Mouse (Mus musculus): ENCODE measurements around the gene Dennd1b. TPM values are rescaled to one million over a fixed set of nuclear protein-coding genes. Genes with fewer than 3 reads are reported as not detected.

Dennd1b gene
- polyA plus RNA-seq, 1 experiment = 7.3 TPM

DNA sequence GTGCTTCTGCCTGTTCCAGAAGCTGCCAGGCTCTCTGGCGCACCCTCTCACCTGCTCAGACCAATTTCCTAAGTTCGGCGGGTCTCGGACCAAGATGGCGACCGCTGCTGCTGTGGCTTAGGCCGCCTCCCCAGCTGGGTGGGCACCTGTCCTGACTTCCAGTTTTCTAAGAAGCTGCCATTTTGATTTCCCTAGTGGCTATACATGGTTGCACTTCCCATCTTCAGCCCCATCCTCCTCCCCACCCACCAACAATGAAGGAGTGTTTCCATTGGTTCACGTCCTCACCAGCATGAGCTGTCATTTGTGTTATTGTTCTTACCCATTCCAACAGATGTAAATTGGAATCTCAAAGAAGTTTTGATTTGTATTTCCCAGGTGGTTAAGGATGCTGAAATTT lies 159.4 kb downstream of the Dennd1b start:
- Histone ChIP-seq H3K4me3 (replicated peaks; ENCODE audit: extremely low read depth, low read depth, low read length) (no peak overlapping the region), H3K4me1 (ENCODE audit: control insufficient read depth, insufficient read depth, low read length) (no peaks in the 10 kb centered on the region)
- no peak for TF ChIP-seq POLR2A (IDR thresholded peaks at IDR 0.05; ENCODE audit: borderline replicate concordance, extremely low read depth, low read depth, low read length)
- whole genome bisulfite sequencing = 98% methylated on average over 8 of the region's 8 CpGs
- no peak for DNase-seq

DNA sequence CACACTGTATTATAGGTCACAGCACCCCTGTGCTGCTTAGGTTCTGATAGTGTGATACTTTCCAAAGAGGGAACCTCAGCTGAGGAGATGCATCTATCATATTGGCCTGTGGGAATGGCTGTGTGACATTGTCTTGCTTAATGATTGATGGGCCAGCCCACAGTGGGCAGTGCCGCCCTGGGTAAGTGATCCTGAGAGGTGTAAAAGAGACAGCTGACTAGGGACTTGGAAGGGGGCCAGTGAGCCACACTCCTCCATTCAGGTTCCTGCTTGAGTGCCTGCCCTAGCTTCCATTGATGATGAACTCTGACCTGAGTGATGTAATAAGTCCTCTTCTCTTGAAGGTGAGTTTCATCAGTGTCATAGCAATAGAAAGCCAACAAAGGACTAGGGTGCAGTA lies 176.4 kb downstream of the Dennd1b start:
- DNase-seq = no peak
- TF ChIP-seq POLR2A (IDR thresholded peaks at IDR 0.05; ENCODE audit: borderline replicate concordance, extremely low read depth, low read depth, low read length) (no peak), CTCF (IDR thresholded peaks at IDR 0.05; ENCODE audit: insufficient read depth, low read length) (no peak)
- WGBS = 77% methylated on average over 1 of the region's 1 CpGs
- no peaks in the 10 kb centered on the region for H3K4me1 ChIP-seq (ENCODE audit: control insufficient read depth, insufficient read depth, low read length)
- no peak overlapping the region for H3K4me3 ChIP-seq (replicated peaks; ENCODE audit: extremely low read depth, low read depth, low read length)

DNA sequence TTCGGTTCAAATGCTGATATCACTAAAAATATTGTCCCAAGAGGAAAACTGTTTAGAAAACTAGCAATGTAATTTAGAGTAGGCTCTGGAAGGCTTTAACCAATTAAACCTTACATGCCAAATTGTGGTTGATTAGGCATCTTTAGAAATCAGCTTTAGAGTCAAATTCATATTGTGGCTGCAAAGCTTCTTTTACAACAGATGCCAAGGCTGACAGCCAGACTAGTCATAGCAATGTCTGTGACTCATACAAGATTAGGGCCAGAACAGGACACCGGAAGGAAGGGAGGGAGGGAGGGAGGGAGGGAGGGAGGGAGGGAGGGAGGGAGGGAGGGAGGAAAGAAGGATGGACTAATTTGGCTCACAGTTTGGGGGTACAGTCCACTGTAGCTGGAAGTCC lies 182.3 kb downstream of the Dennd1b start:
- TF ChIP-seq POLR2A (IDR thresholded peaks at IDR 0.05; ENCODE audit: borderline replicate concordance, extremely low read depth, low read depth, low read length) = no peak
- no peak for TF ChIP-seq CTCF (IDR thresholded peaks at IDR 0.05; ENCODE audit: insufficient read depth, low read length)
- no peaks in the 10 kb centered on the region for H3K4me1 ChIP-seq (ENCODE audit: control insufficient read depth, insufficient read depth, low read length)
- WGBS = 89% methylated on average over 2 of the region's 2 CpGs
- no peak overlapping the region for H3K4me3 ChIP-seq (replicated peaks; ENCODE audit: extremely low read depth, low read depth, low read length)
- DNase-seq = no peak

DNA sequence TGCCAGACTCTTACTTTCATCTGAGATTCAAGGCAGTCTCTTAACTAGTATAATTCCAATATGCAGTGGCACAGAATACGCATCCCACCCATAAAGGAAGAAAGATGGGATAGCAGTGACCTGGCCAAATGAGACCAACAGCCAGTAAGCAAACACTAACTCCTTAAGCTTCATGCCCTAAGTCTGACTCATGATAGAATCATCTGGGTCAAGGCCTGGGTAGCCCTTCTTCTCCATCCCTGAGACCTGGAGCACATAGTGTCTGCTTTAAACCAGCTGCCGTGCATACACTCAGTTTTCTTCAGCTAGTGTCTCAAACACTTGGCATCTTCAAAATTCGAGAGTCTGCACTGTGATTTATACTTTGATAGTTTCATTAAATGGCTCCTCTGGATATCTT lies 183.1 kb downstream of the Dennd1b start:
- 93% methylated on average over 3 of the region's 3 CpGs for WGBS
- no peaks in the 10 kb centered on the region for H3K4me1 ChIP-seq (ENCODE audit: control insufficient read depth, insufficient read depth, low read length)
- no peak for DNase-seq
- no peak overlapping the region for H3K4me3 ChIP-seq (replicated peaks; ENCODE audit: extremely low read depth, low read depth, low read length)
- TF ChIP-seq POLR2A (IDR thresholded peaks at IDR 0.05; ENCODE audit: borderline replicate concordance, extremely low read depth, low read depth, low read length) (no peak), CTCF (IDR thresholded peaks at IDR 0.05; ENCODE audit: insufficient read depth, low read length) (no peak)

DNA sequence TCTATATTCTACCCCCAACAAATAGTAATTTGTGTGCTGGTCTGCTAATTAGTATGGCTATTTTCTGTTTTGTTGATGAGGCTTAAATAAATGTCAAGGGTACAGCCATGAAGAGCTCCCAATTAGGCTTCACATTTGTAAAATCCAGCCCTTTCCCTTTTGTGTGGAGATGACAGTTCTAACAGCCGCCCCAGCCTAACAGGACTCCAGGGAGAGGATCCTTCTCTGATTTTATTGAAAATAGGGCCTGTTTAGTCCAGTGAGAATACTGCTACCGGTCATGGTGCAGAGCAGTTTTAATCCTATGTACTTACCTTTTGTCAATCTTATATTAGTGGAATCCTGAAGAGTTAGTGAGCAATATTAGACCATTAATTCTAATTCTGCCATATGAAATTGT lies 189.8 kb downstream of the Dennd1b start:
- no peak overlapping the region for H3K4me3 ChIP-seq (replicated peaks; ENCODE audit: extremely low read depth, low read depth, low read length)
- DNase-seq = no peak
- 94% methylated on average over 2 of the region's 2 CpGs for WGBS
- no peaks in the 10 kb centered on the region; the same call in 1 of the 2 replicates for H3K4me1 ChIP-seq (ENCODE audit: control insufficient read depth, insufficient read depth, low read length)
- TF ChIP-seq CTCF (IDR thresholded peaks at IDR 0.05; ENCODE audit: insufficient read depth, low read length) (no peak), POLR2A (IDR thresholded peaks at IDR 0.05; ENCODE audit: borderline replicate concordance, extremely low read depth, low read depth, low read length) (no peak)

DNA sequence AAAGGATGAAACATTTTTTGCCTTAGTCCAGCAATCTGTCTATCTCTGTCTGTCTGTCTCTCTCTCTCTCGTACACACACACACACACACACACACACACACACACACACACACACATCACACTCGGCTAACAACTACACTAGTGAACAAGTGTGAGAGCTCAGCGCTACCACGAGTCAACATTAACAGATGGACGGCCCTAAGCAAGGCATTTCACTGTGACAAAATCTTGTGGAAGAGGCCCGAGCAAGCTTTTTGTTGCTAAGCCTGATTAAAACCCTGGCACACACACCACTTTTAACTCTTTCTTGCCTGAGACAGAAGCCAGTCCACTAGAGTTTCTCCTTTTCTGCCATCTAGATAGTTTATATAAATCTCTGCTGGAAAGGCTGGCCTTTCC lies 190.3 kb downstream of the Dennd1b start:
- WGBS = 71% methylated on average over 6 of the region's 6 CpGs
- Histone ChIP-seq H3K4me1 (ENCODE audit: control insufficient read depth, insufficient read depth, low read length) (no peaks in the 10 kb centered on the region; the same call in 1 of the 2 replicates), H3K4me3 (replicated peaks; ENCODE audit: extremely low read depth, low read depth, low read length) (no peak overlapping the region)
- no peak for DNase-seq
- TF ChIP-seq POLR2A (IDR thresholded peaks at IDR 0.05; ENCODE audit: borderline replicate concordance, extremely low read depth, low read depth, low read length) (no peak), CTCF (IDR thresholded peaks at IDR 0.05; ENCODE audit: insufficient read depth, low read length) (no peak)

DNA sequence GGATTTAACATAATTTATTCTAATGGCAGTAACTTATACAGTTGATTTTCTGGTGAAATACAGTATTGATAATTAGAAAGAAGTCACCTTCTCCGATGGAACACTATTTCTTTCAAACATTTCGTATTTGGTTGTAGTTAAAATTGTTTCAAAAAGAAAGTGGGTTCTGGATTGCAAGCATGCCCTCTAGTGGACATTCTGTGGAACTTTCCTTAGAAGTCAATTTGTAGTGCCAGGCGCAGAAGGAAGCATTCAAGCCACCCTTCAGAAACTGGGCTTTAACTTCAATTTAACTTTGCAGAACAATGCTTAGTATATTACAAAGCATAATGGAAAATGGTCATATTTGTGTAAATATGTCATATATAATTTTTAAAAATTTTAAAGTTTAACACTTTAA lies 193.2 kb downstream of the Dennd1b start:
- DNase-seq = no peak
- TF ChIP-seq CTCF (IDR thresholded peaks at IDR 0.05; ENCODE audit: insufficient read depth, low read length) = peak; percentile 49; the same call in 1 of the 2 replicates
- TF ChIP-seq POLR2A (IDR thresholded peaks at IDR 0.05; ENCODE audit: borderline replicate concordance, extremely low read depth, low read depth, low read length) = no peak
- Histone ChIP-seq H3K4me3 (replicated peaks; ENCODE audit: extremely low read depth, low read depth, low read length) (peak overlapping the region; percentile 23), H3K4me1 (ENCODE audit: control insufficient read depth, insufficient read depth, low read length) (no peaks in the 10 kb centered on the region; the same call in 1 of the 2 replicates)
- 13% methylated on average over 3 of the region's 3 CpGs for WGBS

DNA sequence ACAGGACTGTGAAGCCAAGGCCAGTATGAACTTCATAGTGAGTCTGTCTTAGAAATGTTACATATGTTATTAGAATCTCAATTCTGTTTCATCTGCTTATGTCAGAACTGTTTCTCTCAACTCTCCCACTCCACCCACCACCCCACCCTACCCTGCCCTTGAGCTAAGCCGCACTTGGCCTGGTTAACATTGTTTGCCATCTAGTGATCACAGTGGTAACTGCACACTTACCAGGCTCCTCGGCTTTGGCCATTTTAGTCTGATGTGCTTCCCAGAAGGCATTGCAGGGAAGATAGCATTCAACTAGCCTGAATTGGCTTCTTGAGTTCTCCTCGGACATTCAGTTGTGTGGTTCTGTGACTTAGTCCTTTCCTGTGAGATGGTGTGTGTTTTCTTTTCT lies 198.4 kb downstream of the Dennd1b start:
- 47% methylated on average over 3 of the region's 3 CpGs for WGBS

DNA sequence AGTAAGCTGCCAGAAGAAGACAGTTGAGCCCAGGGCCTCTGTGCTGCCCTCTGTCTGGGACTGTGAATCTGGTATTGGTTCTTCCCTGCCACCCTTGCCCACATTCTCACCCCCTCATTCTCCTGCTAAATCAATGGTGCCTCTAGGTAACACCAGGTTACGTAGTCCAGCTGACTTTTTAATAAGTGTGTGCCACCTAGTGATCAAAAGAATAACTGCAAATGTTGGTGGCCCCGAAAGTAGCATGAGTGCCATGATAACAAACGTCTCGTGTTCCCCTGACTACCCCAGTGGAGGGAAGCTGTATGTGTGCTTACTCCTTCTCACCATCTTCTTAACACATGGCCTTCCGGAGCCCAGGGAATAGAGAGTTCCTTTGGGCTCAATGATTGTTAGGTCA lies 199.6 kb downstream of the Dennd1b start:
- 38% methylated on average over 5 of the region's 5 CpGs for WGBS
- Histone ChIP-seq H3K4me3 (replicated peaks; ENCODE audit: extremely low read depth, low read depth, low read length) (no peak overlapping the region), H3K4me1 (ENCODE audit: control insufficient read depth, insufficient read depth, low read length) (no peaks in the 10 kb centered on the region; the same call in 1 of the 2 replicates)
- TF ChIP-seq CTCF (IDR thresholded peaks at IDR 0.05; ENCODE audit: insufficient read depth, low read length) = no peak
- no peak for TF ChIP-seq POLR2A (IDR thresholded peaks at IDR 0.05; ENCODE audit: borderline replicate concordance, extremely low read depth, low read depth, low read length)
- DNase-seq = no peak

More for the DNA sequence above, 198.4 kb downstream of the Dennd1b start:
- DNase-seq = no peak
- Histone ChIP-seq H3K4me1 (ENCODE audit: control insufficient read depth, insufficient read depth, low read length) (no peaks in the 10 kb centered on the region; the same call in 1 of the 2 replicates), H3K4me3 (replicated peaks; ENCODE audit: extremely low read depth, low read depth, low read length) (no peak overlapping the region)
- no peak for TF ChIP-seq POLR2A (IDR thresholded peaks at IDR 0.05; ENCODE audit: borderline replicate concordance, extremely low read depth, low read depth, low read length)
- TF ChIP-seq CTCF (IDR thresholded peaks at IDR 0.05; ENCODE audit: insufficient read depth, low read length) = no peak; the same call in 1 of the 2 replicates

DNA sequence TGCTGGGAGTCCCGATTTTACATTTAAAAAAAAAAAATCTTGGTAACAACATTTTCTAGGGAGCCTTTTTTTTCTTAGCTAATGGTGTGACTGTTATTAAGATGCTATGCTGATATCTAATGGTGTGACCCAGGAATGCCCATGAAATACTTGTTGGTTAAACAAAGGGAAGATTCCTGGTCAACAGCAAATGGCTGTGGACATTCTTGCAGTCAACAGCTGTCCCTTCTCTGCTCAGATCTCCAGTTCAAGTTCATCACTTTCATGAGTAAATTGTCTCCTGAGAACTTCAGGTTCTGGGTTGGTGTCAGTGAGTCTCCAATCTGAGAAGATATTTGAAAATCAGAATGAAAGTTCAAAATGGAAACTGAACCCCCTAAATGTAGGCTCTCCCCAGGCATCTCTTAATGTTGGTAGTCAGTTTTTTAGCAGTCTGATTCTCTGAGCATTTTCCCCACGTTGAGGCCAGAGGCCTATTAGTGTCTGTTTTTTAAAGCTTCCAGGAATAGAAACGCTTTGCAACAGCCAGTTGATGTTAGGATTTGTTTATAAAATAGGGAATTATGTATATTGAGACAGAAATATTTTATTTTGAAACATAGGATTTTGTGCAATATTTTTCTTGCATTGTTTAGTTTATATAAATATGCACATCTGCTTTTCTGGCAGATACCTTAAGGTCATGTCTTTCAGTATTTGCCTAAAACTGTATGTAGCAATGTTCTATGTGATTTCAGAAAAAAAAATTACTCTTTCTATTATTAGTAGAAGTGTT lies 211.0 kb downstream of the Dennd1b start:
- Histone ChIP-seq H3K4me1 (ENCODE audit: control insufficient read depth, insufficient read depth, low read length) (no peaks in the 10 kb centered on the region), H3K4me3 (replicated peaks; ENCODE audit: extremely low read depth, low read depth, low read length) (no peak overlapping the region)
- TF ChIP-seq CTCF (IDR thresholded peaks at IDR 0.05; ENCODE audit: insufficient read depth, low read length) (no peak), POLR2A (IDR thresholded peaks at IDR 0.05; ENCODE audit: borderline replicate concordance, extremely low read depth, low read depth, low read length) (no peak)
- DNase-seq = no peak
- 64% methylated on average over 3 of the region's 3 CpGs for WGBS
